In genomic region chr9:65020991-65021886, GRCm38 (mm10) we compare ENCODE assay signal across 8 mouse cellular contexts. TPM values are rescaled to one million over a fixed set of nuclear protein-coding genes. Genes with fewer than 3 reads are reported as not detected.
DNase-seq lines count a peak whose midpoint lies in the region; ATAC-seq lines count a peak whose summit lies in the region.

Hacd3 (minus strand) TSS chr9:65021693.

- under 1% methylated on average over 79 of the region's 81 CpGs for WGBS in hindbrain, embryonic 15.5 days

- H3K4me3 ChIP-seq in hindbrain, embryonic 15.5 days = peak within 1 kb of the TSS; percentile 82

- ATAC-seq in hindbrain, embryonic 15.5 days (ENCODE audit: low FRiP score, low read depth) = peak; percentile 96

- DNase-seq in ZHBTc4 (ENCODE audit: low read depth, low spot score) = peak; percentile 98
- DNase-seq in cerebellum, postnatal 4 days (ENCODE audit: low spot score in 2 of 2) = peak; percentile 75 to 89
- peak; percentile 86 for DNase-seq in gastrocnemius, adult 18-20 months (ENCODE audit: low spot score)
- peak; percentile 86 to 87 for DNase-seq in layer of hippocampus, postnatal 36 days
- peak; percentile 93 for DNase-seq in lung, postnatal 25 days (ENCODE audit: low spot score)
- peak; percentile 93 for DNase-seq in retina, embryonic 14.5 days (ENCODE audit: low spot score)
- DNase-seq in thymus, postnatal 36 days = peak; percentile 84 to 85

- peak within 1 kb of the TSS; percentile 74 for H3K4me2 ChIP-seq in hindbrain, embryonic 15.5 days

- no peaks in the 10 kb centered on the region for H3K36me3 ChIP-seq in hindbrain, embryonic 15.5 days

- peak within 1 kb of the TSS; percentile 90 for H3K27ac ChIP-seq in hindbrain, embryonic 15.5 days (replicated peaks)

- H3K9me3 ChIP-seq in hindbrain, embryonic 15.5 days = no peaks in the 10 kb centered on the region

- no peaks in the 10 kb centered on the region for H3K27me3 ChIP-seq in hindbrain, embryonic 15.5 days

- H3K4me1 ChIP-seq in hindbrain, embryonic 15.5 days (replicated peaks) = peaks cover 51% of the 10 kb centered on the region

- H3K9ac ChIP-seq in hindbrain, embryonic 15.5 days = peak within 1 kb of the TSS; percentile 91

RNA-seq across cellular contexts. Expression of gene Hacd3, which starts in this region (rescaled TPM):
- 10 to 100 TPM; 10.2 to 11.5 TPM for total RNA-seq in gastrocnemius, adult 18-20 months (2021)
- 219 and 223 TPM in 2 replicates for polyA plus RNA-seq in hindbrain, embryonic 15.5 days (2015; fragmentation: Nextera tagmentation; extraction: Ambion mirVana)
- 100 to 1,000 TPM; 165 to 172 TPM for total RNA-seq in layer of hippocampus, postnatal 36 days (2021)

Comparison
In these comparisons a context has a peak if more than half of its experiments do, and no peak if none do; other contexts are left out.
1. Peak in every context shown above with its lines: DNase-seq, ATAC-seq, H3K4me3 ChIP-seq and H3K27ac ChIP-seq.
2. RNA of gene Hacd3 (total RNA-seq): 165 to 172 TPM in layer of hippocampus, postnatal 36 days; 10.2 to 11.5 TPM in gastrocnemius, adult 18-20 months; every median in the first group is over 10 times any median in the second.